Mouse (Mus musculus): ENCODE results near the gene 9530053A07Rik. TPM values are rescaled to one million over a fixed set of nuclear protein-coding genes. Genes with fewer than 3 reads are reported as not detected.
"Not testable (repeated sequence)": the region's sequence is repeated elsewhere in the genome, so short reads cannot be mapped to it uniquely, and the experiment has no call there.

The 9530053A07Rik gene
- polyA plus RNA-seq, 1 experiment from 2014 or later, result not detected

GRCm38 (mm10) chr7:28104670-28105069, 24.6 kb upstream of the 9530053A07Rik start:
- 1% methylated on average over 23 of the region's 23 CpGs for whole genome bisulfite sequencing
- no peaks in the 10 kb centered on the region for H3K4me1 ChIP-seq (ENCODE audit: insufficient read depth)
- H3K27me3 ChIP-seq (ENCODE audit: insufficient read depth, low read length), result no peaks in the 10 kb centered on the region
- H3K9ac ChIP-seq, result peak overlapping the region; percentile 13; the same call in 1 of the 2 replicates
- peak; percentile 89 for ATAC-seq (ENCODE audit: insufficient read depth)
- peak overlapping the region; percentile 49 for H3K4me2 ChIP-seq
- peak; percentile 68 for DNase-seq
- H3K27ac ChIP-seq (ENCODE audit: low read depth), result no peak overlapping the region
- no peaks in the 10 kb centered on the region for H3K9me3 ChIP-seq (ENCODE audit: low read depth, low read length)
- H3K4me3 ChIP-seq (ENCODE audit: low read depth, low read length), result 0 out of 2 replicates have a peak overlapping the region, but pooled peaks have one; percentile 8
- peak; percentile 47 for TF ChIP-seq CTCF (IDR thresholded peaks at IDR 0.05; ENCODE audit: low read depth)
- H3K36me3 ChIP-seq (ENCODE audit: insufficient read depth), result no peaks in the 10 kb centered on the region

- Histone ChIP-seq H3K27ac (ENCODE audit: low read depth) (no peak overlapping the region), H3K36me3 (ENCODE audit: insufficient read depth) (no peaks in the 10 kb centered on the region), H3K9me3 (ENCODE audit: low read depth, low read length) (no peaks in the 10 kb centered on the region), H3K4me2 (no peak overlapping the region), H3K27me3 (ENCODE audit: insufficient read depth, low read length) (no peaks in the 10 kb centered on the region), H3K9ac (no peak overlapping the region), H3K4me1 (ENCODE audit: insufficient read depth) (no peaks in the 10 kb centered on the region), H3K4me3 (ENCODE audit: low read depth, low read length) (no peak overlapping the region)
- DNase-seq, result no peak
- 91% methylated on average over 11 of the region's 11 CpGs for WGBS
- no peak for ATAC-seq (ENCODE audit: insufficient read depth)
- no peak for TF ChIP-seq CTCF (IDR thresholded peaks at IDR 0.05; ENCODE audit: low read depth)
Observed at GRCm38 (mm10) chr7:28106241-28106640, 23.0 kb upstream of the 9530053A07Rik start.

GRCm38 (mm10) chr7:28114648-28115047, 14.6 kb upstream of the 9530053A07Rik start:
- 64% methylated on average over 2 of the region's 2 CpGs for WGBS

GRCm38 (mm10) chr7:28137613-28138012, 8.3 kb downstream of the 9530053A07Rik start:
- WGBS, result 53% methylated on average over 5 of the region's 5 CpGs
- Histone ChIP-seq H3K4me1 (ENCODE audit: insufficient read depth) (no peaks in the 10 kb centered on the region), H3K36me3 (ENCODE audit: insufficient read depth) (no peaks in the 10 kb centered on the region), H3K9me3 (ENCODE audit: low read depth, low read length) (no peaks in the 10 kb centered on the region), H3K9ac (no peak overlapping the region), H3K4me2 (no peak overlapping the region), H3K27me3 (ENCODE audit: insufficient read depth, low read length) (no peaks in the 10 kb centered on the region), H3K4me3 (ENCODE audit: low read depth, low read length) (no peak overlapping the region), H3K27ac (ENCODE audit: low read depth) (no peak overlapping the region)
- TF ChIP-seq CTCF (IDR thresholded peaks at IDR 0.05; ENCODE audit: low read depth), result peak; percentile 66
- DNase-seq, result peak; percentile 75
- ATAC-seq (ENCODE audit: insufficient read depth), result no peak

More at GRCm38 (mm10) chr7:28114648-28115047, 14.6 kb upstream of the 9530053A07Rik start:
- ATAC-seq (ENCODE audit: insufficient read depth), result no peak
- Histone ChIP-seq H3K27ac (ENCODE audit: low read depth) (no peak overlapping the region), H3K9me3 (ENCODE audit: low read depth, low read length) (no peaks in the 10 kb centered on the region), H3K4me2 (no peak overlapping the region), H3K4me1 (ENCODE audit: insufficient read depth) (no peaks in the 10 kb centered on the region), H3K4me3 (ENCODE audit: low read depth, low read length) (no peak overlapping the region), H3K27me3 (ENCODE audit: insufficient read depth, low read length) (no peaks in the 10 kb centered on the region), H3K9ac (no peak overlapping the region), H3K36me3 (ENCODE audit: insufficient read depth) (no peaks in the 10 kb centered on the region)
- DNase-seq, result no peak
- no peak for TF ChIP-seq CTCF (IDR thresholded peaks at IDR 0.05; ENCODE audit: low read depth)

- Histone ChIP-seq H3K4me2 (no peak overlapping the region), H3K9ac (no peak overlapping the region; the same call in 1 of the 2 replicates), H3K9me3 (ENCODE audit: low read depth, low read length) (no peaks in the 10 kb centered on the region), H3K27me3 (ENCODE audit: insufficient read depth, low read length) (no peaks in the 10 kb centered on the region), H3K4me3 (ENCODE audit: low read depth, low read length) (no peak overlapping the region), H3K27ac (ENCODE audit: low read depth) (no peak overlapping the region), H3K36me3 (ENCODE audit: insufficient read depth) (no peaks in the 10 kb centered on the region), H3K4me1 (ENCODE audit: insufficient read depth) (no peaks in the 10 kb centered on the region)
- peak; percentile 88 for TF ChIP-seq CTCF (IDR thresholded peaks at IDR 0.05; ENCODE audit: low read depth)
- WGBS, result 11% methylated on average over 3 of the region's 3 CpGs
- ATAC-seq (ENCODE audit: insufficient read depth) (peak; percentile 41; the same call in 1 of the 2 replicates), DNase-seq (peak; percentile 83)
Observed at GRCm38 (mm10) chr7:28148263-28148662, 19.0 kb downstream of the 9530053A07Rik start.

- H3K9ac ChIP-seq, result no peak overlapping the region
- no peak for ATAC-seq (ENCODE audit: insufficient read depth)
- no peaks in the 10 kb centered on the region for H3K9me3 ChIP-seq (ENCODE audit: low read depth, low read length)
- no peaks in the 10 kb centered on the region for H3K27me3 ChIP-seq (ENCODE audit: insufficient read depth, low read length)
- H3K36me3 ChIP-seq (ENCODE audit: insufficient read depth), result no peaks in the 10 kb centered on the region
- no peak overlapping the region for H3K27ac ChIP-seq (ENCODE audit: low read depth)
- no peak overlapping the region for H3K4me3 ChIP-seq (ENCODE audit: low read depth, low read length)
- no peak for TF ChIP-seq CTCF (IDR thresholded peaks at IDR 0.05; ENCODE audit: low read depth)
- 75% methylated on average over 1 of the region's 1 CpGs for WGBS
- H3K4me1 ChIP-seq (ENCODE audit: insufficient read depth), result no peaks in the 10 kb centered on the region
- no peak for DNase-seq
- H3K4me2 ChIP-seq, result no peak overlapping the region
Observed at GRCm38 (mm10) chr7:28149841-28150240, 20.6 kb downstream of the 9530053A07Rik start.

GRCm38 (mm10) chr7:28151584-28152221, 22.4 kb downstream of the 9530053A07Rik start:
- Histone ChIP-seq H3K4me3 (ENCODE audit: low read depth, low read length) (no peak overlapping the region), H3K36me3 (ENCODE audit: insufficient read depth) (no peaks in the 10 kb centered on the region), H3K4me2 (no peak overlapping the region), H3K4me1 (ENCODE audit: insufficient read depth) (no peaks in the 10 kb centered on the region), H3K9me3 (ENCODE audit: low read depth, low read length) (no peaks in the 10 kb centered on the region), H3K9ac (no peak overlapping the region), H3K27me3 (ENCODE audit: insufficient read depth, low read length) (no peaks in the 10 kb centered on the region), H3K27ac (ENCODE audit: low read depth) (no peak overlapping the region)
- no peak; the same call in 1 of the 2 replicates for ATAC-seq (ENCODE audit: insufficient read depth)
- peak; percentile 68 for DNase-seq
- WGBS, result 16% methylated on average over 13 of the region's 13 CpGs
- peak; percentile 75 for TF ChIP-seq CTCF (IDR thresholded peaks at IDR 0.05; ENCODE audit: low read depth)

GRCm38 (mm10) chr7:28153595-28153994, 24.3 kb downstream of the 9530053A07Rik start:
- H3K4me2 ChIP-seq; H3K4me1 ChIP-seq (ENCODE audit: insufficient read depth); ATAC-seq (ENCODE audit: insufficient read depth); DNase-seq; H3K36me3 ChIP-seq (ENCODE audit: insufficient read depth); H3K27me3 ChIP-seq (ENCODE audit: insufficient read depth, low read length); H3K4me3 ChIP-seq (ENCODE audit: low read depth, low read length); H3K9ac ChIP-seq; H3K27ac ChIP-seq (ENCODE audit: low read depth); H3K9me3 ChIP-seq (ENCODE audit: low read depth, low read length): not testable (repeated sequence)
- WGBS, result 28% methylated on average over 5 of the region's 5 CpGs

Data from lung, embryonic 14.5 days (tissue).